ENCODE assay signal across 8 mouse cellular contexts in genomic region chr14:68735756-68736155, GRCm38 (mm10).
DNase-seq lines count a peak whose midpoint lies in the region; ATAC-seq and TF ChIP-seq lines count a peak whose summit lies in the region.
"Not testable (repeated sequence)": the region's sequence is repeated elsewhere in the genome, so short reads cannot be mapped to it uniquely, and the experiment has no call there.

No protein-coding gene starts in this region.

- DNase-seq in CD4-positive, CD25-positive, alpha-beta regulatory T cell, adult 2 months (ENCODE audit: low read depth, low spot score) = peak; percentile 32
- peak; percentile 94 for DNase-seq in brain, embryonic 14.5 days (ENCODE audit: low read depth)
- peak; percentile 73 for DNase-seq in embryonic facial prominence, embryonic 10.5 days (ENCODE audit: low spot score)
- peak; percentile 59 to 79 for DNase-seq in heart, adult 18-20 months
- peak; percentile 77 for DNase-seq in kidney, postnatal 14 days
- peak; percentile 83 for DNase-seq in limb, embryonic 11.5 days (ENCODE audit: low spot score)
- peak; percentile 75 for DNase-seq in neural tube, embryonic 11.5 days (ENCODE audit: low spot score)
- peak; percentile 76 for DNase-seq in testis, postnatal 10 days (ENCODE audit: low spot score)

- 57% methylated on average over 2 of the region's 2 CpGs for WGBS in embryonic facial prominence, embryonic 10.5 days
- WGBS in limb, embryonic 11.5 days = 41% methylated on average over 2 of the region's 2 CpGs
- WGBS in neural tube, embryonic 11.5 days = 56% methylated on average over 2 of the region's 2 CpGs

- TF ChIP-seq CTCF in brain, embryonic 14.5 days (IDR thresholded peaks at IDR 0.05; ENCODE audit: borderline replicate concordance, extremely low read depth, insufficient read depth, insufficient read length) = peak; percentile 70; the same call in 1 of the 2 replicates

- H3K9me3 ChIP-seq in embryonic facial prominence, embryonic 10.5 days; limb, embryonic 11.5 days (ENCODE audit: control insufficient read depth, low read length); neural tube, embryonic 11.5 days (ENCODE audit: control insufficient read depth, low read length): not testable (repeated sequence)

- not testable (repeated sequence) for H3K27me3 ChIP-seq in embryonic facial prominence, embryonic 10.5 days (replicated peaks; ENCODE audit: low read depth, poor library complexity, severe bottlenecking); limb, embryonic 11.5 days (ENCODE audit: control insufficient read depth, insufficient read depth, low read length); neural tube, embryonic 11.5 days (ENCODE audit: control insufficient read depth, insufficient read depth, low read length)

- H3K4me3 ChIP-seq in embryonic facial prominence, embryonic 10.5 days; limb, embryonic 11.5 days (ENCODE audit: low read depth, low read length); neural tube, embryonic 11.5 days (ENCODE audit: low read depth, low read length): not testable (repeated sequence)

- not testable (repeated sequence) for H3K4me1 ChIP-seq in embryonic facial prominence, embryonic 10.5 days; limb, embryonic 11.5 days (ENCODE audit: control insufficient read depth, insufficient read depth, low read length); neural tube, embryonic 11.5 days (ENCODE audit: control insufficient read depth, insufficient read depth, low read length)

- TF ChIP-seq POLR2A in brain, embryonic 14.5 days (IDR thresholded peaks at IDR 0.05; ENCODE audit: borderline replicate concordance, extremely low read depth, insufficient read depth, insufficient read length, poor library complexity, severe bottlenecking) = not testable (repeated sequence)

- ATAC-seq in limb, embryonic 11.5 days (ENCODE audit: insufficient number of reproducible peaks, low FRiP score, low TSS enrichment, low read depth); neural tube, embryonic 11.5 days (ENCODE audit: insufficient read depth, low FRiP score, low TSS enrichment): not testable (repeated sequence)

- H3K36me3 ChIP-seq in embryonic facial prominence, embryonic 10.5 days (replicated peaks); limb, embryonic 11.5 days (ENCODE audit: control insufficient read depth, insufficient read depth, low read length); neural tube, embryonic 11.5 days (ENCODE audit: control insufficient read depth, insufficient read depth, low read length): not testable (repeated sequence)

- H3K9ac ChIP-seq in limb, embryonic 11.5 days (ENCODE audit: low read length); neural tube, embryonic 11.5 days (ENCODE audit: low read length): not testable (repeated sequence)

- not testable (repeated sequence) for H3K4me2 ChIP-seq in limb, embryonic 11.5 days (ENCODE audit: low read depth, severe bottlenecking); neural tube, embryonic 11.5 days (ENCODE audit: low read depth)

- H3K27ac ChIP-seq in embryonic facial prominence, embryonic 10.5 days (replicated peaks); limb, embryonic 11.5 days (replicated peaks; ENCODE audit: low read depth, low read length); neural tube, embryonic 11.5 days (ENCODE audit: low read depth, low read length): not testable (repeated sequence)

Comparison
In these comparisons a context has a peak if more than half of its experiments do, and no peak if none do; other contexts are left out.
1. DNase-seq: peak in every context shown above with its lines; median percentile 94 in brain, embryonic 14.5 days; 83 in limb, embryonic 11.5 days; 77 in kidney, postnatal 14 days; 76 in testis, postnatal 10 days; 75 in neural tube, embryonic 11.5 days; 73 in embryonic facial prominence, embryonic 10.5 days; 69 in heart, adult 18-20 months; 32 in CD4-positive, CD25-positive, alpha-beta regulatory T cell, adult 2 months.